Mouse (Mus musculus) bone marrow, adult 2 months (tissue): ENCODE results near the gene Ttc3.

ENCODE experiments used
- CTCF ChIP-seq: fragments of 200-500 bp; IDR thresholded peaks from 2 replicates; pipeline ENCODE4 v1.5.1; 2011; ENCODE audit warnings: low read length, control low read depth; ENCODE audit not compliant: control insufficient read depth, insufficient read depth
- POLR2A ChIP-seq: fragments of 200-500 bp; IDR thresholded peaks from 2 replicates; pipeline ENCODE4 v1.6.1; 2011; ENCODE audit warnings: low read depth, mild to moderate bottlenecking, control low read depth, low read length, borderline replicate concordance; ENCODE audit not compliant: control insufficient read depth

GRCm38 (mm10) chr16:94484752-94485535 lies 114.5 kb downstream of the Ttc3 start:
- TF ChIP-seq CTCF (no peak), POLR2A (no peak)
